Mouse (Mus musculus) midbrain, embryonic 16.5 days (tissue): Measurements from ENCODE around the gene Gm20388. TPM values are rescaled to one million over a fixed set of nuclear protein-coding genes. Genes with fewer than 3 reads are reported as not detected.

Experiments
- ATAC-seq: fragments of 200-750 bp; cut with Nextera tagmentation; 2 replicates; pipeline ENCODE4 v1.8.0; 2017; ENCODE audit warnings: moderate TSS enrichment
- H3K27ac ChIP-seq: fragments of 300-500 bp; sonication (generic); 2 replicates; pipeline ENCODE4 v1.5.1; 2014; ENCODE audit warnings: mild to moderate bottlenecking, low read length, mixed read lengths
- H3K27me3 ChIP-seq: fragments of 300-500 bp; sonication (generic); 2 replicates; pipeline ENCODE4 v1.6.1; 2014; ENCODE audit warnings: low read depth, low read length, mixed read lengths; ENCODE audit not compliant: control insufficient read depth, insufficient read depth
- H3K36me3 ChIP-seq: fragments of 300-500 bp; sonication (generic); 2 replicates; pipeline ENCODE4 v1.6.1; 2014; ENCODE audit warnings: mild to moderate bottlenecking, low read length, moderate library complexity, mixed read lengths; ENCODE audit not compliant: control insufficient read depth, insufficient read depth
- H3K4me1 ChIP-seq: fragments of 300-500 bp; sonication (generic); 2 replicates; pipeline ENCODE4 v1.6.1; 2014; ENCODE audit warnings: mild to moderate bottlenecking, low read length, mixed read lengths; ENCODE audit not compliant: control insufficient read depth, insufficient read depth
- H3K4me2 ChIP-seq: fragments of 300-500 bp; sonication (generic); 2 replicates; pipeline ENCODE4 v1.6.1; 2014; ENCODE audit warnings: mild to moderate bottlenecking, low read length, mixed read lengths
- H3K4me3 ChIP-seq: fragments of 300-500 bp; sonication (generic); 2 replicates; pipeline ENCODE4 v1.5.1; 2014; ENCODE audit warnings: low read depth, mild to moderate bottlenecking, low read length, moderate library complexity, mixed read lengths
- H3K9ac ChIP-seq: fragments of 300-500 bp; sonication (generic); 2 replicates; pipeline ENCODE4 v1.6.1; 2014; ENCODE audit warnings: low read depth, low read length, mixed read lengths
- H3K9me3 ChIP-seq: fragments of 300-500 bp; sonication (generic); replicated peaks from 2 replicates; pipeline ENCODE4 v1.6.1; 2014; ENCODE audit warnings: mild to moderate bottlenecking, low read length, mixed read lengths; ENCODE audit not compliant: control insufficient read depth, poor library complexity, severe bottlenecking
- WGBS: fragments of 180-500 bp; shearing (Covaris S2); extraction: QIAGEN DNeasy Blood & Tissue Kit; methylation state at CpG from one replicate; pipeline ENCODE4 v1.1.7; 2014; 5-methylcytosine and 5-hydroxymethylcytosine counted together
- polyA plus RNA-seq: library from polyadenylated mRNA; unstranded; fragments of >200 nt; fragmentation: Nextera tagmentation; extraction: Ambion mirVana; gene quantifications from 2 replicates; pipeline ENCODE4 v1.2.1, GENCODE M21; 2015

Gene Gm20388
- polyA plus RNA-seq, 1 experiment from 2014 or later, result 7.5 TPM

- Histone ChIP-seq H3K27me3 (no peaks in the 10 kb centered on the region), H3K4me1 (peaks cover 37% of the 10 kb centered on the region)
These were observed 2758.7 kb downstream of the Gm20388 start for GRCm38 (mm10) chr8:122669370-122669769.

DNA sequence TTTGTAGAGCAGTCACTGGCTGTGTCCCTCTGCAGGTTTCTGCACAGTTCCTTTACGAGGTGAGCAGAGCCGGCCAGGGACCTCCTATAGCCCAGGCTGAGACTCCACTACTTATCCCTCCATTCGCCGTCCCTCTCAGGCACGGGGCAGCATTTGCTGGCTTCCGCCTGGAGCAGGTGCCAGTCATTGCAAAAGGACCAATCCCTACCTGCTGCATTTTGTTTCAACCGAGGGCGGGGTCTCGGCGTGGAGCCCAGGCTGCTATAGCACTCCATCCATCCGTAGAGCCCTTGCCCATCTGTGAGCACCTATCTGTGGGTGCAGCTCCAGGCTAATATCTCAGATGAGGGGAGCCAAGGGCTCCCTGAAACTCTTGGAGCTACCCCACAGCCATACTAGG lies 2759.4 kb downstream of the Gm20388 start:
- WGBS, result 14% methylated on average over 11 of the region's 11 CpGs
- Histone ChIP-seq H3K9me3 (no peaks in the 10 kb centered on the region), H3K4me3 (no peak overlapping the region), H3K27ac (no peak overlapping the region), H3K9ac (no peak overlapping the region), H3K4me2 (peak overlapping the region; percentile 13; the same call in 1 of the 2 replicates), H3K36me3 (no peaks in the 10 kb centered on the region), H3K4me1 (peaks cover 38% of the 10 kb centered on the region), H3K27me3 (no peaks in the 10 kb centered on the region)
- no peak for ATAC-seq

More at GRCm38 (mm10) chr8:122669370-122669769, 2758.7 kb downstream of the Gm20388 start:
- Histone ChIP-seq H3K9ac (no peak overlapping the region), H3K4me2 (no peak overlapping the region), H3K27ac (no peak overlapping the region), H3K9me3 (no peaks in the 10 kb centered on the region), H3K4me3 (no peak overlapping the region), H3K36me3 (no peaks in the 10 kb centered on the region)
- no peak for ATAC-seq
- 14% methylated on average over 5 of the region's 5 CpGs for WGBS

DNA sequence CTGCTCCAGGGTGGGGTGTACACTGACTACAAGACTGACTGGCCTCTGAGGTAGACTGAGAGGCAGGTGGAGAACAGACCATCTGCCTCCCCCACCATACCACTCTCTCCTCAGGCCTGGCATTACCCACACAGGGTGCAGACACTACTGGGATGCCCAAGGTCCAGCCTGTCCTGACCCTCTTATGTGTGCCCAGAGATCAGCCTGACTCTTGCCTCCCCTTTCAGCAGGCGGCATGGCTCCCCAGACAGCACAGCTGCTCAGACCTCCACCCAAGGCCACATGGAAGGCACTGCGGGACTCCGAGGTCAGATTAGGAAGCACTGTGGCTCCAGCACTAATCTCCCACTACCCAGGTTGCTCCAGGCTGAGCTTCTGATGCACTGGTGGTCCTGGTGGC lies 2760.1 kb downstream of the Gm20388 start:
- Histone ChIP-seq H3K9me3 (no peaks in the 10 kb centered on the region), H3K27ac (no peak overlapping the region), H3K4me2 (no peak overlapping the region), H3K27me3 (no peaks in the 10 kb centered on the region), H3K4me1 (peaks cover 37% of the 10 kb centered on the region), H3K36me3 (no peaks in the 10 kb centered on the region), H3K9ac (peak overlapping the region; percentile 21; the same call in 1 of the 2 replicates), H3K4me3 (no peak overlapping the region)
- no peak for ATAC-seq
- 39% methylated on average over 3 of the region's 3 CpGs for WGBS

DNA sequence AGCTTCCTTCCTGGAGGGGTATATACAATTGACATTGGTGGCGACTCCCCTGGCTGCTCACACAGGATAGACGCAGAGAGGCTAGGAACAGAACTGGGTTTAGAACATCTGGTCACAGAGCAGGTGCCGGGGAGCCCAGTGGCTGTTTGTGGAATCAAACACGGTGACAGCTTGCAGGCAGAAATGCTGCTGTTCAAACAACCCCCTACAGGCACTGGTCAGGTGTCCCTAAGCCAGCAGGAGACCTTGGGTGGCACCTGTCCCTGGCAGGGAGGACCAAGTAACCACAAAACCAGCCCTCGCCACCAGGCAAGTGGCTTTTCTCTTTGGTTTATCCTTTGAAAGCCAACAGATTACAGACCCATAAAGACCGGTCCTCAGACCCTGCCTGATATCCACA lies 2761.3 kb downstream of the Gm20388 start:
- no peak for ATAC-seq
- no peak overlapping the region for H3K9ac ChIP-seq
- H3K4me2 ChIP-seq, result no peak overlapping the region
- peaks cover 34% of the 10 kb centered on the region for H3K4me1 ChIP-seq
- no peak overlapping the region for H3K27ac ChIP-seq
- 64% methylated on average over 6 of the region's 6 CpGs for WGBS
- no peaks in the 10 kb centered on the region for H3K27me3 ChIP-seq
- no peaks in the 10 kb centered on the region for H3K9me3 ChIP-seq
- H3K36me3 ChIP-seq, result no peaks in the 10 kb centered on the region
- no peak overlapping the region for H3K4me3 ChIP-seq

GRCm38 (mm10) chr8:122673989-122674388 lies 2763.3 kb downstream of the Gm20388 start:
- Histone ChIP-seq H3K36me3 (no peaks in the 10 kb centered on the region), H3K4me2 (peak overlapping the region; percentile 13; the same call in 1 of the 2 replicates), H3K27me3 (no peaks in the 10 kb centered on the region), H3K9ac (no peak overlapping the region), H3K9me3 (no peaks in the 10 kb centered on the region), H3K4me3 (no peak overlapping the region), H3K27ac (no peak overlapping the region), H3K4me1 (peaks cover 29% of the 10 kb centered on the region)
- WGBS, result 80% methylated on average over 12 of the region's 12 CpGs
- no peak for ATAC-seq

DNA sequence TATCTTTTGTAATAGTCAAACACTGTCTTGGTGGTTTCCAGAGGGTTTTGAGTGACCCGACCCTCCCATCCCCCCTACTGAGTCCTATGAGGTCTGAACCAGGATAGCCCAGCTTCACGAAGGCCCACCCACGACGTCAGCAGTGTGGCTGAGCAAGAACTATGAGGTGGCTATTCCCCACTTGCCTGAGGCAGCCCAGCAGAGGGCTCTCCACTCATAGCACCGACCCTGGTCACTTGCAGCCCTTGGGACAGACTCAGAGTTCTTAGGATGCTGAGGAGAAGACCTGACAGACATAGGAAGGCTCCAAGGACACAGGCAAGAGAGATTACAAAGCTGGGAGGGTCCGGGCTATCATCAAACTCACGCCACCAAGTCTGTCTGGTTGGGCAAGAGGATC lies 2764.4 kb downstream of the Gm20388 start:
- Histone ChIP-seq H3K27ac (peak overlapping the region; percentile 94; the same call in 1 of the 2 replicates), H3K4me2 (peak overlapping the region; percentile 77), H3K4me3 (peak overlapping the region; percentile 90), H3K36me3 (no peaks in the 10 kb centered on the region), H3K4me1 (peaks cover 34% of the 10 kb centered on the region), H3K9me3 (no peaks in the 10 kb centered on the region), H3K27me3 (no peaks in the 10 kb centered on the region), H3K9ac (no peak overlapping the region)
- no peak for ATAC-seq
- WGBS, result 37% methylated on average over 7 of the region's 7 CpGs

GRCm38 (mm10) chr8:122675596-122676420 lies 2765.2 kb downstream of the Gm20388 start:
- Histone ChIP-seq H3K27me3 (no peaks in the 10 kb centered on the region), H3K4me2 (peak overlapping the region; percentile 77), H3K9me3 (no peaks in the 10 kb centered on the region), H3K27ac (peak overlapping the region; percentile 94), H3K36me3 (no peaks in the 10 kb centered on the region), H3K4me3 (peak overlapping the region; percentile 90), H3K4me1 (peaks cover 37% of the 10 kb centered on the region), H3K9ac (peak overlapping the region; percentile 95)
- 54% methylated on average over 17 of the region's 17 CpGs for WGBS
- no peak for ATAC-seq

DNA sequence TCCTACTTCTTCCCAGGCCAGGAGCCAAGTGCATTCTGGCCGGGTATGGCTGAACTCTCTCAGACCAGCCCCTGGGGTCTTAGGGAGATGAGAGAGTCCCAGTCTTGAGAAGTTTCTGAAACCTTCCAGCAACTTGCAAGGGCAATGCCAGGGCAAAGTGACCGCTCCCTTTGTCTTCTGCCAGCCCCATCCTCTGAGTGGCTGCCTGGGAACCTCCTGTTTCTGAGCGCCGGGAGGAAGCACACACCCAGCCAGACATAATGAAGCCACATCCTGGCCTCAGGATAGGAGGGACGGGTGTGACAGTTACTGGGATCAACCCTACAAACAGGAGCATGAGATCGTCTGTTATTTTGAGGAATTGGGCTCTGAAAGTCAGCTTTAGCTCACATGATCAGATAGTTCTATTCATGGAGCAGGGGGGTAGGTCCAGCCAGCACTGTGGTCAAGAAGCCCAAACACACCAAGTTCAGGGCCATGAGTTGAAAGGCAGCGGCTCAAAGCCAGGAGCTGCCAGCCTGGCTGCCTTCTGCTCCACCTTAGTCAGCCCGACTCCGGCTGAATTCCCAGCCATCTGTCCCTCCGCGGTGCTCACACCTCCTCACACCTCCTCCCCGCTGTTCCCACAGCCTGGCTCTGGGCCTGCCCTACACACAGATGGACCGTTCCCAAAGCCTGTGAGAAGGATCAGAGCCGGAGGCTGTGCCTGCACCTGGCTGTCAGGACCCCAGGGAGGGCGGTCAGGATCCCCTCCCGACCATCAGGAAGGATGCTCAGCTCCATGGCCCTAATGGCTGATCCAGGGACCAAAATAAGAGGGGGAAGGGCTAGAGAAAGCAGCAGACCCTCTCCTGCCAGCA lies 2766.2 kb downstream of the Gm20388 start:
- peak overlapping the region; percentile 94 for H3K27ac ChIP-seq

More for the DNA sequence above, 2766.2 kb downstream of the Gm20388 start:
- ATAC-seq, result peak; percentile 23; the same call in 1 of the 2 replicates
- peaks cover 37% of the 10 kb centered on the region for H3K4me1 ChIP-seq
- peak overlapping the region; percentile 90 for H3K4me3 ChIP-seq
- H3K36me3 ChIP-seq, result no peaks in the 10 kb centered on the region
- 8% methylated on average over 16 of the region's 16 CpGs for WGBS
- H3K9ac ChIP-seq, result peak overlapping the region; percentile 95
- H3K9me3 ChIP-seq, result no peaks in the 10 kb centered on the region
- H3K27me3 ChIP-seq, result no peaks in the 10 kb centered on the region
- peak overlapping the region; percentile 77 for H3K4me2 ChIP-seq
